Mouse (Mus musculus) cortical plate, adult 2 months (tissue): ENCODE measurements around the gene Gm16506.
"Not testable (repeated sequence)": the region's sequence is repeated elsewhere in the genome, so short reads cannot be mapped to it uniquely, and the experiment has no call there.

Experiments
- CTCF ChIP-seq: fragments of 200-500 bp; IDR thresholded peaks from 2 replicates; pipeline ENCODE4 v1.5.1; 2011; ENCODE audit warnings: mild to moderate bottlenecking, control low read depth, low read length; ENCODE audit not compliant: insufficient read depth; ENCODE audit errors: extremely low read depth
- POLR2A ChIP-seq: fragments of 200-500 bp; IDR thresholded peaks from 2 replicates; pipeline ENCODE4 v1.6.1; 2011; ENCODE audit warnings: mild to moderate bottlenecking, low read length, control low read depth; ENCODE audit not compliant: insufficient read depth; ENCODE audit errors: extremely low read depth

DNA sequence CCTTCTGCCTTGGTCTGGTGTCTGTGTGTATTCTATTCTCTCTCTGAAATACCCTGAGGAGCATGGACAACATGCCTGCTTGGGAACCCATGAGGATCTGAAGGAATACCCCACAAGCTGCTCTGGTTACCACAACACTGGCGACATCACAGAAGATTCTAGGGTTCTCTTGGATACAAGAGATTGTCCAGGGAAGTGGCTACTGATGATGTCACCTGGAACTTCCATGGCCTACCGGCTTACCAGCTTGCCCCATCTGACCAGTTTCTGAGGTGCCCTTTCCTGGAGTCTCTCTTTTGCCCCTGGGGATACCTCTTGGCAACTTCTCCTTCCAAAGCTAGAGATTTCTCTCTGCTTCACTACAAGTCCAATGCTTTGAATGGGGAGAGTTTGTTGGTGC is 50.2 kb downstream of the Gm16506 start, which contains the start of gene Gm8165:
- TF ChIP-seq CTCF, POLR2A: not testable (repeated sequence)
